Mouse (Mus musculus) E14TG2a.4 (cell line): Measurements from ENCODE around the gene Gm10447.

Source experiments
- H3K27me3 ChIP-seq: 2 replicates; pipeline ENCODE4 v1.6.1; 2014; ENCODE audit warnings: low read length, control low read depth; ENCODE audit not compliant: insufficient read depth
- H3K36me3 ChIP-seq: 2 replicates; pipeline ENCODE4 v1.6.1; 2014; ENCODE audit warnings: low read length, control low read depth; ENCODE audit not compliant: insufficient read depth
- H3K4me1 ChIP-seq: replicated peaks from 2 replicates; pipeline ENCODE4 v1.6.1; 2014; ENCODE audit warnings: low read depth, low read length, control low read depth
- H3K4me3 ChIP-seq: replicated peaks from 2 replicates; pipeline ENCODE4 v1.5.1; 2014; ENCODE audit warnings: mild to moderate bottlenecking, low read length
- H3K9me3 ChIP-seq: 2 replicates; pipeline ENCODE4 v1.6.1; 2014; ENCODE audit warnings: low read length, control low read depth
- CTCF ChIP-seq: conservative IDR thresholded peaks from 2 replicates; pipeline ENCODE4 v1.5.1; 2014; ENCODE audit warnings: low read length
- NANOG ChIP-seq: IDR thresholded peaks from 2 replicates; pipeline ENCODE4 v1.6.1; 2014; ENCODE audit warnings: borderline replicate concordance, low read length, mixed read lengths
- POU5F1 ChIP-seq: IDR thresholded peaks from 2 replicates; pipeline ENCODE4 v1.6.1; 2014; ENCODE audit warnings: low read length, borderline replicate concordance

Gene Gm10447

DNA sequence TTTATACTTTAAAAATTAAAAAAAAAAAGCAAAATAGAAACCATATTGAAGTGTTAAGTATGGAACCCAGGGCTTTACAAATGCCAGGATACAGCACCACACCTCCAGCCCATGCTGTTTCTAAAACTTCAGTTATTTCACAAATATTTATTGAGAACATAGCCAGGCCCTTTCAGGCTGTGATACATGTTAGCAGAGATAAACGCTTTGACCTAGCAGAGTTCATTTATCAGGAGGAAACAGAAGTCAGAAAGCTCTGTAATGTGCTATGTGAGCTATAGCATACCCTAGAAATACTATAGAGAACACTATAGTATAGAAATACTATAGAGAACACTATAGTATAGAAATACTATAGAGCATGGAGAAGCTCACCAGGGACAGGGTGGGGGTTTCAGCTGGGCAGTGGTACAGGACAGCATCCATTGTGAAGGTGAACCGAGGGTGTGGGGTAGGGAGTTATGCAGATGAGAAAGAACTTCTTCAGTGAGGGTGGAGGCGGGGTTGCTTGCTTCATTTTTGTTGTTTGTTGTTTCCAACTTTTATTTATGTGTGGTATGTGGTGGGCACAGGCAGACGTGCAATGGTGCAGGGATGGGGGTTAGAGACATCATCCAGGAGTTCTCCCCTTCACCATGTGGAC is 24.3 kb upstream of the Gm10447 start:
- Histone ChIP-seq H3K9me3 (no peaks in the 10 kb centered on the region), H3K36me3 (no peaks in the 10 kb centered on the region), H3K4me1 (peaks cover 11% of the 10 kb centered on the region), H3K27me3 (peaks cover 71% of the 10 kb centered on the region), H3K4me3 (no peak overlapping the region)
- TF ChIP-seq CTCF (no peak), POU5F1 (no peak), NANOG (no peak)

DNA sequence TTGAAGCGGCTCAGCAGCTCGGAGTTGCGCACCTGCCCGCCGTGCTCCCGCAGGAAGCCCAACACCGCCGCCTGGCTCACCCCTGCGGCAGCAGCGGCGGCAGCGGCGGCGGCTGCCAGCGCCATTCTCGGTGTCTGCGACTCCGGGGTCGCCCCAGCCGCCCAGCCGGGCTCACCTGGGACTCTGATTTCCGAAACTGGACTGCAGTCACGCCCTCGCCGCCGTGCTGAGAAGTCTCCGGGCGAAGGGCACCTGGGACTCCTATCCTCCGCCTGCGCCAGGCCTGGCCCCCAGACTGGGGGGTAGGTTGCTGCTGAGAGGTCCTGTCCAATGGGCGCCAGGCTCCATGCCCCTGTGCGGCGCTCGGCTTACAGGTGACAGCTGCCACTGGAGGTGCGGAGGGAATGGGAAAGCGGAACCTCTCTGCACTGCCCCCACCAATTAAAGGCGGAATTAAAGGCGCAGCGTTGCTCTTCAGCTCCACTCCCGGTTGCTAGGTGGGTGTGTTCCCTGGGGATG is 22.9 kb upstream of the Gm10447 start, which contains the start of the genes Gm9945 and Sowaha:
Gene Gm9945 (plus strand): TSS at position 384 of the 519 bp plus-strand sequence.
Gene Sowaha (minus strand): TSS at position 492 of the 519 bp plus-strand sequence.
- H3K27me3 ChIP-seq = peaks cover 80% of the 10 kb centered on the region
- H3K4me3 ChIP-seq = peak within 1 kb of the TSS; percentile 80
- no peaks in the 10 kb centered on the region for H3K9me3 ChIP-seq

DNA sequence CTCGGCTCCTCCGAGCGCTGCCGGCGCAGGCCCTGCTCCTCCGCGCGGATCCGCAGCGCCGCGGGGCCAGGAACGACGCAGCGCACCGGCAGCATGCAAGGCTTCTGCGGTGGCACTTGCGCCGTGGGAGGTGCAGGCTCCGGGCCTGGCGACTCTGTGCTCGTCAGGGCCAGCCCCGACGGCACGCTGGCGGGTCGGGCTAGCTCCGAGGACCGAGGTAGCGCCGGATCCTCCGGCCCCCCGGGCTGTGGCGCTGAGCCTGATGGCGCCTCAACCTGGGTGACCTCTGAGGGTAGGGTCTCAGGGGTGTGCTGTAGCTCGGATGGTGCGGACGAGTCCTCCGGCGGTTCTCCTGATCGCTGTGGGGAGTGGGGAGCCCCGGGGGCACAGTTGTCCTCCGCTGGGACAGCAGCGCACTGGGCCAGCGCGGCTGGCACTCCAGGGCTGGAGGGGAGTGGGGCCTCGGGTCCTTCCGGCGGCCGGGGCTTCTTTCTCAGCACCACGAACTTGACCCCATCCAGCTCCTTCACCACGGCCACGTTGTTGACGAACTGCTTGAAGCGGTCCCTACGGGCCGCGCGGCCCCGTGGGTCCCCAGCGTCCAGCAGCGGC is 22.4 kb upstream of the Gm10447 start:
- peak overlapping the region; percentile 80 for H3K4me3 ChIP-seq
- no peaks in the 10 kb centered on the region for H3K36me3 ChIP-seq
- TF ChIP-seq CTCF (no peak), POU5F1 (no peak), NANOG (no peak)
- peaks cover 85% of the 10 kb centered on the region for H3K27me3 ChIP-seq
- H3K4me1 ChIP-seq = peaks cover 7% of the 10 kb centered on the region; the same call in 1 of the 2 replicates
- H3K9me3 ChIP-seq = no peaks in the 10 kb centered on the region

More for the DNA sequence above, 22.9 kb upstream of the Gm10447 start, which contains the start of the genes Gm9945 and Sowaha:
- TF ChIP-seq POU5F1 (no peak), CTCF (no peak), NANOG (no peak)
- Histone ChIP-seq H3K4me1 (peaks cover 7% of the 10 kb centered on the region; the same call in 1 of the 2 replicates), H3K36me3 (no peaks in the 10 kb centered on the region)

DNA sequence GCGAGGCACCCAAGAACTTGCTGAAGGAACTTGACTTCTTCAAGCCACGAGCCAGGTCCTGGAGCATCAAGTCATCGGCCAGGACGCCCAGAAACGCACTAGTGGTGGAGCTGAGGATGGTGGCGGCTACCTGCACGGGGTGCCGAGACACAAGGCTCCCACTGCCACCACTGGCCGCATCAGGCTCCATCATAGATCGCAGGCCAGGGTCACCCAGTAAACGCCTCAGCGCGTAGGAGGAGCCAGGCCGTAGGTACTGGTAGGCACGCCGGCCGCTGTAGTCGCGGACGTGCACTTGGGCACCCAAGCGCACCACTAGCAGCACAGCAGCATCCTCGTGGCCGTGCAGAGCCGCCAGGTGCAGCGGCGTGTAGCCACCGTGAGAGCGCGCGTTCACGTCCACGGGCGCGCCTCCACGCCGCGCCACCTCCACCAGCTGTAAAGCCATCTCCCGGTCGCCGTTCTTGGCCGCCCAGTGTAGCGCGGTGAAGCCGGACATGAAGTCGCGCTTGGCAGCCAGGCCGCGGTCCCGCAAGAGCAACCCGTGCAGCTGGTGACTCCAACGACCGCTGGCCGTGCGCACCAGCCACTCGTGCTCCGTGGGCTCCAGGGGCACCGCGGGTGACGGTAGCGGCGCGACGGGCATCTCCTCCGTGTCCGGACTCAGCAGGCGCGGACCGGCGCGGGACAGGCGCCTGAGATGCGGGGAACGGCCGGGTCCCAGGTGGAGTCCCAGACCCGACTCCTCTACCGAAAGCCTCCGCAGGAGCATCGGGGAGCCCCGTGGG is 21.7 kb upstream of the Gm10447 start:
- Histone ChIP-seq H3K27me3 (peaks cover 90% of the 10 kb centered on the region), H3K36me3 (no peaks in the 10 kb centered on the region), H3K4me1 (peaks cover 7% of the 10 kb centered on the region; the same call in 1 of the 2 replicates), H3K4me3 (peak overlapping the region; percentile 80), H3K9me3 (no peaks in the 10 kb centered on the region)
- TF ChIP-seq POU5F1 = no peak
- no peak for TF ChIP-seq CTCF
- no peak for TF ChIP-seq NANOG

DNA sequence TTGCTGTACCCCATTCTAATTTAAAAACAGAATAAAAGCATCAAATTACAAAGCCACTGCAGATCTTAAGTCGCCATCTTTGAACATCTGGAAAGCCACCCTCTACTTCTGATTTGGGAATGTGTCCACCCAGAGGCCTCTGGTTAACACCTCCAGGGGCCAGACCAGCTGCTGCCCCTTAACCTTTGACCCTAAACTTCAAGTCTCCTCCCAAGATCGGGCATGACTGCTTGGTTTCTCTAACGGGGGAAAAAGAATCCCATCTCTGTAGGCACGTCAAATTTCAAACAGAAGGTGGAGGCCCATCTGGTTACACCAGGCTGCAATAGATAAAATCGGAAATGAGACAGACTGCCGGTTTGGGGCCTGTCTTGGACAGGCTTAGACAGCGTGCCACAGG is 20.9 kb upstream of the Gm10447 start:
- peak overlapping the region; percentile 80; the same call in 1 of the 2 replicates for H3K4me3 ChIP-seq
- no peaks in the 10 kb centered on the region for H3K36me3 ChIP-seq
- no peaks in the 10 kb centered on the region for H3K9me3 ChIP-seq
- peaks cover 90% of the 10 kb centered on the region for H3K27me3 ChIP-seq
- TF ChIP-seq POU5F1 (no peak), NANOG (no peak), CTCF (no peak)
- H3K4me1 ChIP-seq = peaks cover 7% of the 10 kb centered on the region; the same call in 1 of the 2 replicates

DNA sequence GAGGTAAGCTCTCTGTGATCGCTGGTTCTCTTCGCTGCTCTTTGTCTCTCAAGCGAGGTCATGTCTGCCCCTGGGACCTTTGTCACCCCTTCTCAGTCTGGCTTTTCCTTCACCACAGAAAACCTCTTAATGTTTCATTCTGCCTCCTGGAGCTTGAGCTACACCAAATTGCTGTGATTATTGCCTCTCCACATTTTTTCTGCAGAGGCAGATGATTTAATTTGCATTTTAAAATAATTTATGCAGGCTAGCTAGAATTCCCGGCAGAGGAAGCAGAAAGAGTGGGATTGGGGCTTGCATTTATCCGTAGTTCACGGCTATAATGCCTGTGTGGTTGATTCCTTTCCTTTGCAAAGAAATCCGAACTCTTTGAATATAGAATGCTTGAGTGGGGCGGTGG is 18.7 kb upstream of the Gm10447 start:
- H3K4me3 ChIP-seq = no peak overlapping the region
- H3K4me1 ChIP-seq = peaks cover 8% of the 10 kb centered on the region; the same call in 1 of the 2 replicates
- TF ChIP-seq CTCF (no peak), POU5F1 (no peak), NANOG (no peak)
- no peaks in the 10 kb centered on the region for H3K36me3 ChIP-seq
- peaks cover 92% of the 10 kb centered on the region for H3K27me3 ChIP-seq
- H3K9me3 ChIP-seq = no peaks in the 10 kb centered on the region

DNA sequence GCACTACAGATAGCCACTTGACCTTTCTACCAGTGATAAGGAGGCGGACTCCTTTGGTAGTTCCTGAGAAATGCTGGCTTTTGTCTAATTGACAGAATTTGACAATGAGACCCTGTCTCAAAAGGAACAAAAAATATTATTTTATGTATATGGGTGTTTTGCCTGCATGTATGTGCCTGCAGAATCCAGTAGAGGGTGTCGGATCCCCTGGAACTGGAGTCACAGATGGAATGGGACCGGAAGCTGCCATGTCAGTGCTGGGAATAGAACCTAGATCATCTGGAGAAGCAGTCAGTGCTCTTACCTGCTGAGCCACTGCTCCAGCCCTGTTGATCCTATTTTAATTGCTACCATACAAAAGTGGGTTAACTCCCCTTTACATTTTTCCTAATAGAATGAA is 15.8 kb upstream of the Gm10447 start:
- Histone ChIP-seq H3K4me3 (no peak overlapping the region), H3K9me3 (no peaks in the 10 kb centered on the region), H3K4me1 (peaks cover 8% of the 10 kb centered on the region), H3K36me3 (no peaks in the 10 kb centered on the region), H3K27me3 (peaks cover 92% of the 10 kb centered on the region)
- TF ChIP-seq CTCF = peak; percentile 10; the same call in 1 of the 2 replicates
- no peak for TF ChIP-seq POU5F1
- no peak for TF ChIP-seq NANOG

DNA sequence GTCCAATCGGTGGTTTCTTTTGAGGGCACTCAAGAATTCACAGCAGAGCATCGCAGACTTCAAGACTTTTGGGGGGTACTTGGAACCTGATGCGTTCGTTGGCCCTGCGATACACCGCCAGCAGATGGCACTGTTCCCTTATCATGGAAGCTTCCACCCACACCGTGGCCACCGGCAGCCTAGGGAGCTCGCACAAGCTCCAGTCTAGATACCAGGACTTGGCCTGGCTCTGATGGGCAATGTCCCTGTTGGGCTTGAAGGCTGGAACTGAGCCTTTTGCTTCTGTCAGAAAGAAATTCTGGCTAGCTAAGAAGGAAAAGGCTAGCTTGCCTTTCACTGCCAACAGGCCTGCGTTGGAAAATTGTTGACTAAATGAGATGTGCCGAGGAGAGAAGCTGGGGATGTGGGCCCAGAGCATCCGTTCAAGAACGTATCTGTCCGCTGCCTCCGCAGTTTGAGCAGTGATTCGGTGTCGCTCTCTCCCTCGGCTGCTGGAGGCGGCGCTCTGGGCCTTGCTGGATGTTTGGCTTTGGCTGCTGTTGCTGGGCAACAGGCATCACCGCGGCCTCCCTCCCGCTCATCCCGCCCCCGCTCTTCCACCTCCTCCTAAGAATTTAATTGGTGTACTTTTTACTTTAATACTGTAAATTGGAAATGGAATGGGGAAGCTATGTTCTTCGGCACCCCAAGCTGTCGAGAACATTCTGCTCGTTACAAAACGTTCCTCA is 13.2 kb upstream of the Gm10447 start, which contains the start of gene Gm9837:
Gene Gm9837 (minus strand): TSS at position 512 of the 728 bp plus-strand sequence.
- H3K4me3 ChIP-seq = peak within 1 kb of the TSS; percentile 24
- H3K36me3 ChIP-seq = no peaks in the 10 kb centered on the region
- H3K9me3 ChIP-seq = no peaks in the 10 kb centered on the region
- peaks cover 95% of the 10 kb centered on the region for H3K27me3 ChIP-seq
- peaks cover 31% of the 10 kb centered on the region for H3K4me1 ChIP-seq
- peak; percentile 85 for TF ChIP-seq CTCF
- no peak for TF ChIP-seq POU5F1
